Mouse (Mus musculus): ENCODE data around the gene Ppme1.

Ppme1 gene

DNA sequence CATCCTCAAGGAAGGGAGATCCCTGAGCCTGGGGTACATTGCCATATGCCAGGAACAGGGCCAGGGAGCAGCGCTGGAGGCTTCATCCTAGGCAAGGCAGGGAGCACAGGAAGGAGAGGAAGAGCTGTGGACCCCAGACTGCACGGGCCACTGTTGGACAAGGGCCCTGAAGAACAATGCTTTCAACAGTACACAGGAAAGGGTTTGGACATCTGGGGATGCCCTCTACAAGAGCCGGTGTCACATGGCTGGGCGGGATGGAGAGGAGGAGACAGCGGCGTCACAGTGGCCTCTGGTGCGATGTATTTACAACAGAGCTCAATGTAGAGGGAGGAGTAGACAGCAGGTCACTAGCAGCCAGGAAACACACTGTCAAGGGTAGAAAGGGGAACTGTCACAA lies 44.6 kb downstream of the Ppme1 start:
- DNase-seq (ENCODE audit: low read depth) = no peak

- DNase-seq (ENCODE audit: low read depth) = peak; percentile 12
Measured at GRCm38 (mm10) chr7:100325482-100325881, 46.6 kb downstream of the Ppme1 start.

- no peak for DNase-seq (ENCODE audit: low read depth)
Measured at GRCm38 (mm10) chr7:100323721-100324120, 48.4 kb downstream of the Ppme1 start.

- DNase-seq (ENCODE audit: low read depth) = no peak
Measured at GRCm38 (mm10) chr7:100317534-100317933, 54.6 kb downstream of the Ppme1 start.

DNA sequence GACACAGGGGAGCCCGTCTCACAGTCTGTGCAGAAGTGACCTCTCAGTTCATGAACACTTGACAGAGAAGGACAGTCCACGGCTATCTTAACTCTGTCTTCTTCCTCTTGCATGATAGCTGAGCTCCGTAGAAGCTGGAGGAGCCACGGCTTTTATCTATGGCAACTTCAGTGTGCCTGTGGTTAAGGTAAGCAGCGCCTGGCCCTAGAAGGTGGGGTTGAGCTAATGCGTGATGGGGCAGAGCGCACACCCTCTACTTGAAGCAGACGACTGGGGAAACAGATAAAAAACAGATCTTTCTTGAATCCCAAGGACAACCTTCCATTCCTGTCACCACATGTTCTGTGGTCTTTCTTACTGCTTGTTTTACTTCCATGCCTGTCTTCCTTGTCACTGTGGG lies 55.2 kb downstream of the Ppme1 start:
- no peak for DNase-seq (ENCODE audit: low read depth)

DNA sequence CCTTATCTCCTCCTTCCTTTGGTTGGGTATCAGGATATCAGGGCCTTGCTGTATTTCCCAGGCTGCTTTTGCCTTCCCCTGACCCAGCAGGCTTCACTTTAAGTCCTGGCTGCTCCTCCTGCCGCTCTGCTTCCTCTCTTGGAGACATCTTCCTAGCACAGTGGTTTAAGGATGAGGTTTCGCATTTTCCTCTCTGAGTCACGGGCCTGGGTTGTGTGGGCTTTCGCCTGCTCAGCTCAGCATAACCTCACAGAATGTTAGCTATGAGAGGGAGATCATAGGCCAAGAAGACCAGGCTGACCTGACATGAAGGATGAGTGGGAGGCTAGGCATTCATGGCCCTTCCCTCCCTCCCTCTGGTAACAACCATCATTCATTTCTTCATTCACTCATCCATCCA lies 59.4 kb downstream of the Ppme1 start:
- DNase-seq (ENCODE audit: low read depth) = no peak

- no peak for DNase-seq (ENCODE audit: low read depth)
Measured at GRCm38 (mm10) chr7:100310290-100310689, 61.8 kb downstream of the Ppme1 start.

- DNase-seq (ENCODE audit: low read depth) = no peak
Measured at GRCm38 (mm10) chr7:100309679-100310078, 62.4 kb downstream of the Ppme1 start.

- no peak for DNase-seq (ENCODE audit: low read depth)
Measured at GRCm38 (mm10) chr7:100309216-100309615, 62.9 kb downstream of the Ppme1 start.

DNA sequence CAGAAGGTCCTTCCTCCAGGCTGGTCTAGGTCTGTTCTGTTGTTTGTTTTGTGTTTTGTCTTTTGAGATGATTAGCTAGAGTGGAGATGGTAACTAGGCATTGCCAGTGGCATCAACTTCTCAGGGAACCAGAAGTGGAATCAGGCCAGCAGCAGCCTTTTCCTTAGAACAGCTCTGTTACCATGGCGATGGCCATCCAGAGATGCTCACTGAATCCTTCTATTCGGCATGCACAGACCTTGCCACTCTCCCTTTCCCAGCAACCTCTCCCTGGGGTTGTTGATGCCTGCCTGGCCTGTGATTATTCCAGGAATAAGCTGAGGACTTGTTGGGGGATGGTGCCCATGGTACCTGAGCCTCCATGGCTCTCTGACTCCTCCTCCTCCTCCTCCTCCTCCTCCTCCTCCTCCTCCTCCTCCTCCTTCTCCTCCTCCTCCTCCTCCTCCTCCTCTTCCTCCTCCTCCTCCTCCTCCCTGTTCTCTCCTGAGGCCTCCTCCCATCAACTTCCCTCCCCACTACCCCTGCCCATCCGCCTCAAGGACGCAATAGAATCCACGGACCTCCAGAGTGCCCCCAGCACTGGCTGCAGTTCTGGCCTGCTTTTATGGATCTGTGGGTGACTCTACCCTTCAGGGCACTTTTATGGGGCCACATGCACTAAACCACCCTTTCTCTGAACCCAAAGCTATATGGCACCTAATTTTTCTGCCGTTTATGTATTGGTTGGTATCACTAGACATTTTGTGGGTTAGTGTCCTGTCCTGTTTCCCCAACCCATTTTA lies 64.0 kb downstream of the Ppme1 start:
- DNase-seq (ENCODE audit: low read depth) = no peak

GRCm38 (mm10) chr7:100305894-100306293 lies 66.2 kb downstream of the Ppme1 start:
- no peak for DNase-seq (ENCODE audit: low read depth)

- no peak for DNase-seq (ENCODE audit: low read depth)
Measured at GRCm38 (mm10) chr7:100302316-100302715, 69.8 kb downstream of the Ppme1 start.

GRCm38 (mm10) chr7:100301390-100301789 lies 70.7 kb downstream of the Ppme1 start:
- no peak for DNase-seq (ENCODE audit: low read depth)

- DNase-seq (ENCODE audit: low read depth) = no peak
Measured at GRCm38 (mm10) chr7:100298861-100299510, 73.1 kb downstream of the Ppme1 start.

- DNase-seq (ENCODE audit: low read depth) = no peak
Measured at GRCm38 (mm10) chr7:100296699-100297098, 75.4 kb downstream of the Ppme1 start.

GRCm38 (mm10) chr7:100295745-100296144 lies 76.4 kb downstream of the Ppme1 start:
- no peak for DNase-seq (ENCODE audit: low read depth)

DNA sequence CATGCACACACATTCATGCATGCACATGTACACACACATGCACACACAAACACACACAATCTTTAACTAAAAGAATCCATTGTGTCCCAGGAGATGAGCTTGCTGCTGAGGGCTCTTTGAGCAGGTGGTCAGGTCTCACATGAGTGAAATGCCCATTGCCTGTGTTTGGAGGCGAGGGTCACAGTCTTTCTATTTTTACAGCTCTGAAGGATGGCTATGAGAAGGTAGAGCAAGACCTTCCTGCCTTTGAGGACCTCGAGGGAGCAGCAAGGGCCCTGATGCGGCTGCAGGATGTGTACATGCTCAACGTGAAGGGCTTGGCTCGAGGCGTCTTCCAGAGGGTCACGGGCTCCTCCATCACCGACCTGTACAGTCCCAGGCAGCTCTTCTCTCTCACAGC lies 78.6 kb downstream of the Ppme1 start:
- no peak for DNase-seq (ENCODE audit: low read depth)

GRCm38 (mm10) chr7:100288622-100289021 lies 83.5 kb downstream of the Ppme1 start:
- no peak for DNase-seq (ENCODE audit: low read depth)

- no peak for DNase-seq (ENCODE audit: low read depth)
Measured at GRCm38 (mm10) chr7:100287748-100288578, 84.1 kb downstream of the Ppme1 start.

GRCm38 (mm10) chr7:100285383-100285782 lies 86.7 kb downstream of the Ppme1 start, which contains the start of gene P4ha3:
TSS of gene P4ha3 (plus strand) at chr7:100285520.
- DNase-seq (ENCODE audit: low read depth) = no peak

DNA sequence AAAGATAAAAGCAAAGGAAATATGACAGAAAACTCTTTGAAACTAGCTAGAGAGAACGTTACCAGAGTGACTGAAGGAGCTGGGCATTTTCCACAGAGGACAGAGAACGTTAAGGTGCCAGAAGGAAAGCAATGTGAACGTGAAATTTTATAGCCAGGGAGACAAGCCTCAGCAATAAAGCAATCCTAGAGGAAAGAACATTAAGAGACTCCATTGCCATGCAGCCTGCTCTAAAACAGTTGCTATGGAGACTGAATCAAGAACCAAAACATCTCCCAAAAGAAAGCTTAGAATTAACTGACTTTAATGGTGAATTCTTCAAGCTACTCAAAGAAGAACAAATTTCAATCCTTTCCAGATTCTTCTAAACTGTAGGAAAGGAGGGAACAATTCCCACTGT lies 88.8 kb downstream of the Ppme1 start:
- no peak for DNase-seq (ENCODE audit: low read depth)

- no peak for DNase-seq (ENCODE audit: low read depth)
Measured at GRCm38 (mm10) chr7:100281596-100281995, 90.5 kb downstream of the Ppme1 start.

DNA sequence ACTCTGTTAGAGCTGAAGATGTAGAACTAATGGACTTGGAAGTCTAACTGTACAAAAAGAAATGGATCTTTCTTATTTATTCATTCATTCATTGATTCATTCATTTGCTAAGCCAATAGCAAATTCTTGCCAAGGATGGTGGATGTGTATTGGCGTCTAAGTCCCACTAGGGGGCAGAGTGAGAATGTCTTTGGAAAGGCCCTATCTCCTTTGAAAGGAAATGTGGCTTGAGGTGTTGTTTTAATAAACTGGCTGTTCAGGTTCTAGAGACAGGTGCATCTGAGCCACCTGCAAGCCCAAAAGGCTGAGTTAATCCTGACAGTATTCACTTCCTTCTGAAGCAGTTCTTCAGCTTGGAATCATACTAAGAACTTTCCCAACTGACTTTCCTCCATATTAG lies 92.3 kb downstream of the Ppme1 start:
- DNase-seq (ENCODE audit: low read depth) = peak; percentile 62
